Mouse (Mus musculus) right cerebral cortex, postnatal 14 days (tissue): Measurements from ENCODE around the gene Rspo1.
A peak's percentile ranks its signal among the peaks of the same experiment; 100 is the strongest.
"Not testable (repeated sequence)": the region's sequence is repeated elsewhere in the genome, so short reads cannot be mapped to it uniquely, and the experiment has no call there.

Source experiments
- DNase-seq: peaks from one replicate; pipeline ENCODE4 v3.0.0; 2022

Gene Rspo1

GRCm38 (mm10) chr4:124985671-124986602, at the start of gene Rspo1:
Gene Rspo1 (plus strand): TSS chr4:124986430.
- no peak for DNase-seq

GRCm38 (mm10) chr4:124936613-124937471, 49.4 kb upstream of the Rspo1 start, which contains the start of gene 9930104L06Rik:
Gene 9930104L06Rik (plus strand): TSS chr4:124937048.
- DNase-seq = peak; percentile 91

GRCm38 (mm10) chr4:124939211-124939610, 47.0 kb upstream of the Rspo1 start, which contains the start of gene Cdca8:
Gene Cdca8 (minus strand): TSS chr4:124939311.
- DNase-seq = not testable (repeated sequence)

- DNase-seq = peak; percentile 86
Observed at GRCm38 (mm10) chr4:124943022-124943421, 43.2 kb upstream of the Rspo1 start.

- DNase-seq = no peak
Observed at GRCm38 (mm10) chr4:124943781-124944180, 42.4 kb upstream of the Rspo1 start.

GRCm38 (mm10) chr4:124944961-124945360, 41.3 kb upstream of the Rspo1 start:
- DNase-seq = no peak

- DNase-seq = no peak
Observed at GRCm38 (mm10) chr4:124949488-124949887, 36.7 kb upstream of the Rspo1 start.

- DNase-seq = no peak
Observed at GRCm38 (mm10) chr4:124950181-124951035, 35.8 kb upstream of the Rspo1 start.

- no peak for DNase-seq
Observed at GRCm38 (mm10) chr4:124951036-124951433, 35.2 kb upstream of the Rspo1 start.

GRCm38 (mm10) chr4:124953546-124953945, 32.7 kb upstream of the Rspo1 start:
- DNase-seq = no peak

- no peak for DNase-seq
Observed at GRCm38 (mm10) chr4:124957284-124957683, 28.9 kb upstream of the Rspo1 start.

GRCm38 (mm10) chr4:124959062-124959461, 27.2 kb upstream of the Rspo1 start:
- DNase-seq = no peak

GRCm38 (mm10) chr4:124960940-124961339, 25.3 kb upstream of the Rspo1 start:
- DNase-seq = no peak

GRCm38 (mm10) chr4:124962576-124962975, 23.7 kb upstream of the Rspo1 start:
- DNase-seq = no peak

- no peak for DNase-seq
Observed at GRCm38 (mm10) chr4:124964912-124965599, 21.2 kb upstream of the Rspo1 start.

GRCm38 (mm10) chr4:124968711-124969110, 17.5 kb upstream of the Rspo1 start:
- no peak for DNase-seq

GRCm38 (mm10) chr4:124969219-124969848, 16.9 kb upstream of the Rspo1 start:
- DNase-seq = no peak

- DNase-seq = no peak
Observed at GRCm38 (mm10) chr4:124970194-124970593, 16.0 kb upstream of the Rspo1 start.

- DNase-seq = no peak
Observed at GRCm38 (mm10) chr4:124970677-124971076, 15.6 kb upstream of the Rspo1 start.

- no peak for DNase-seq
Observed at GRCm38 (mm10) chr4:124971094-124971493, 15.1 kb upstream of the Rspo1 start.

GRCm38 (mm10) chr4:124972316-124972715, 13.9 kb upstream of the Rspo1 start:
- DNase-seq = no peak
